Mouse (Mus musculus) layer of hippocampus, adult 2 months (tissue): ENCODE results near the gene Gm1043. TPM values are rescaled to one million over a fixed set of nuclear protein-coding genes. Genes with fewer than 3 reads are reported as not detected.

Source experiments
- DNase-seq, 2 experiments: peaks; one replicate each; pipeline ENCODE4 v3.0.0; 2022; ENCODE audit warnings: low spot score in 2 of 2
- H3K27ac ChIP-seq: fragments of 200-600 bp; 2 replicates; pipeline ENCODE4 v1.8.1; 2022
- H3K4me3 ChIP-seq: fragments of 200-600 bp; 2 replicates; pipeline ENCODE4 v1.8.1; 2022; ENCODE audit warnings: mild to moderate bottlenecking
- CTCF ChIP-seq: fragments of 200-600 bp; conservative IDR thresholded peaks from 2 replicates; pipeline ENCODE4 v1.8.1; 2022; ENCODE audit warnings: antibody characterized with exemption, mild to moderate bottlenecking, moderate library complexity
- total RNA-seq, 2 experiments: library from RNA; stranded (reverse); gene quantifications; 2 replicates each; pipeline ENCODE4 v1.2.3; 2021

Gm1043 gene
- total RNA-seq, 2 experiments from 2014 or later = 31.8 to 33.1 TPM

GRCm38 (mm10) chr5:37050521-37051373 is 34.4 kb upstream of the Gm1043 start:
- Histone ChIP-seq H3K27ac (peak overlapping the region; percentile 0; the same call in 1 of the 2 replicates), H3K4me3 (no peak overlapping the region)
- DNase-seq = no peak
- no peak for TF ChIP-seq CTCF

GRCm38 (mm10) chr5:37051374-37052100 is 33.6 kb upstream of the Gm1043 start:
- no peak for DNase-seq
- no peak overlapping the region for H3K4me3 ChIP-seq
- no peak for TF ChIP-seq CTCF

GRCm38 (mm10) chr5:37052846-37053245 is 32.3 kb upstream of the Gm1043 start:
- H3K27ac ChIP-seq = peak overlapping the region; percentile 77

More at GRCm38 (mm10) chr5:37051374-37052100, 33.6 kb upstream of the Gm1043 start:
- H3K27ac ChIP-seq = peak overlapping the region; percentile 77

GRCm38 (mm10) chr5:37055789-37056188 is 29.4 kb upstream of the Gm1043 start:
- DNase-seq = no peak
- Histone ChIP-seq H3K27ac (no peak overlapping the region), H3K4me3 (no peak overlapping the region)
- no peak for TF ChIP-seq CTCF

More at GRCm38 (mm10) chr5:37052846-37053245, 32.3 kb upstream of the Gm1043 start:
- TF ChIP-seq CTCF = no peak
- peak overlapping the region; percentile 18; the same call in 1 of the 2 replicates for H3K4me3 ChIP-seq
- DNase-seq = no peak

GRCm38 (mm10) chr5:37056471-37056870 is 28.7 kb upstream of the Gm1043 start:
- Histone ChIP-seq H3K27ac (no peak overlapping the region), H3K4me3 (no peak overlapping the region)
- no peak for TF ChIP-seq CTCF
- no peak for DNase-seq

GRCm38 (mm10) chr5:37061612-37062011 is 23.6 kb upstream of the Gm1043 start:
- Histone ChIP-seq H3K4me3 (no peak overlapping the region), H3K27ac (no peak overlapping the region)
- no peak for TF ChIP-seq CTCF
- no peak for DNase-seq

- Histone ChIP-seq H3K27ac (peak overlapping the region; percentile 84), H3K4me3 (no peak overlapping the region)
- no peak for TF ChIP-seq CTCF
- peak; percentile 39 to 41 for DNase-seq
Measured at GRCm38 (mm10) chr5:37064454-37065449, 20.4 kb upstream of the Gm1043 start.

- TF ChIP-seq CTCF = no peak
- H3K27ac ChIP-seq = peak overlapping the region; percentile 18; the same call in 1 of the 2 replicates
- no peak overlapping the region for H3K4me3 ChIP-seq
- no peak for DNase-seq
Measured at GRCm38 (mm10) chr5:37066703-37067568, 18.2 kb upstream of the Gm1043 start.

GRCm38 (mm10) chr5:37073660-37074059 is 11.5 kb upstream of the Gm1043 start:
- no peak for DNase-seq
- H3K27ac ChIP-seq = no peak overlapping the region

GRCm38 (mm10) chr5:37076692-37077329 is 8.4 kb upstream of the Gm1043 start:
- no peak for TF ChIP-seq CTCF
- Histone ChIP-seq H3K4me3 (0 out of 2 replicates have a peak overlapping the region, but pooled peaks have one; percentile 5), H3K27ac (peak overlapping the region; percentile 80)
- peak in 1 of 2 experiments; percentile 42 for DNase-seq

More at GRCm38 (mm10) chr5:37073660-37074059, 11.5 kb upstream of the Gm1043 start:
- H3K4me3 ChIP-seq = no peak overlapping the region
- TF ChIP-seq CTCF = no peak

GRCm38 (mm10) chr5:37077330-37077698 is 7.9 kb upstream of the Gm1043 start:
- H3K4me3 ChIP-seq = no peak overlapping the region
- DNase-seq = no peak
- H3K27ac ChIP-seq = peak overlapping the region; percentile 80
- no peak for TF ChIP-seq CTCF
